Mouse (Mus musculus) myocyte (in vitro differentiated cells): ENCODE results near the gene Wdr34.

ENCODE experiments used
- CEBPB ChIP-seq: IDR thresholded peaks from 2 replicates; pipeline ENCODE4 v1.6.1; 2011; ENCODE audit warnings: mild to moderate bottlenecking, moderate library complexity; ENCODE audit not compliant: poor library complexity, insufficient read depth, severe bottlenecking
- E2F4 ChIP-seq: IDR thresholded peaks from one replicate; pipeline ENCODE4 v1.6.1; 2011; ENCODE audit warnings: mild to moderate bottlenecking, control low read depth, moderate library complexity; ENCODE audit not compliant: insufficient read depth
- MAX ChIP-seq: IDR thresholded peaks from one replicate; pipeline ENCODE4 v1.6.1; 2011; ENCODE audit warnings: low read depth, mild to moderate bottlenecking, control low read depth
- MYOD1 ChIP-seq, 3 experiments: IDR thresholded peaks; one replicate each; pipeline ENCODE4 v1.6.1; 2011; ENCODE audit warnings: control low read depth in 2 of 3, low read depth in 2 of 3, mild to moderate bottlenecking in 2 of 3, moderate library complexity in 1 of 3; ENCODE audit not compliant: insufficient read length in 2 of 3, control insufficient read depth in 1 of 3
- MYOG ChIP-seq, 3 experiments: IDR thresholded peaks; one replicate each; pipeline ENCODE4 v1.6.1; 2011; ENCODE audit warnings: control low read depth in 2 of 3, low read depth in 2 of 3, mild to moderate bottlenecking in 2 of 3; ENCODE audit not compliant: insufficient read length in 2 of 3, control insufficient read depth in 1 of 3, insufficient read depth in 1 of 3
- POLR2A ChIP-seq: IDR thresholded peaks from one replicate; pipeline ENCODE4 v1.6.1; 2011; ENCODE audit warnings: low read depth, mild to moderate bottlenecking, control low read depth, moderate library complexity; ENCODE audit not compliant: insufficient read length
- POLR2AphosphoS2 ChIP-seq: IDR thresholded peaks from one replicate; pipeline ENCODE4 v1.6.1; 2011; ENCODE audit warnings: low read depth, control low read depth; ENCODE audit not compliant: insufficient read length
- REST ChIP-seq: IDR thresholded peaks from one replicate; pipeline ENCODE4 v1.6.1; 2011; ENCODE audit warnings: mild to moderate bottlenecking, control low read depth, moderate library complexity; ENCODE audit not compliant: insufficient read depth, insufficient read length
- SRF ChIP-seq: IDR thresholded peaks from one replicate; pipeline ENCODE4 v1.6.1; 2011; ENCODE audit warnings: low read depth; ENCODE audit not compliant: control insufficient read depth, insufficient read length
- TCF12 ChIP-seq: IDR thresholded peaks from one replicate; pipeline ENCODE4 v1.6.1; 2011; ENCODE audit warnings: mild to moderate bottlenecking, control low read depth; ENCODE audit not compliant: poor library complexity, insufficient read depth, severe bottlenecking
- USF1 ChIP-seq: IDR thresholded peaks from one replicate; pipeline ENCODE4 v1.6.1; 2011; ENCODE audit warnings: low read depth, mild to moderate bottlenecking, control low read depth, moderate library complexity

DNA sequence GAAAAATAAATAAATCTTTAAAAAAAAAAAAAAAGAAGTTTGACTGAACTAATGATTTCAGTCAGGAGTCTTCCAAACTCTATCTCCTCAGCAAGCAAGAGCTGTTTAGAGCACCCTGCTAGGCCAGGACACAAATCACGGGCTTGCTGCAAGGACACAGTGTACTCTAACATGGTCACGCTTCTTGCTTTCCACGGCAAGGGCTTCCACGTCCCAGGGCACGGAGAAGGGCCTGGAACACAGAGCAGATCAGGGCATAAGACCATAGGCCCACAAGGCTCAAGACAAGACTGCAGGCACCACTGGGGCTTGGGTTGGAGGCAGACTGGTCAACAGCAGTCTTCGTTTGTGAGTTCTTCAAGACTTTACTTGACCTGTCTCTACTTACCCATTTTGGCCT, 1.6 kb downstream of the Wdr34 start:
- TF ChIP-seq E2F4 (no peak), POLR2A (no peak), MYOG (IDR thresholded peaks at IDR 0.05; ENCODE audit: control insufficient read depth in 1 of 3, insufficient read depth in 1 of 3, insufficient read length in 2 of 3, low read depth in 2 of 3) (no peak), MAX (no peak), POLR2AphosphoS2 (no peak), USF1 (no peak), CEBPB (no peak), MYOD1 (IDR thresholded peaks at IDR 0.05; ENCODE audit: control insufficient read depth in 1 of 3, insufficient read length in 2 of 3, low read depth in 2 of 3) (no peak), TCF12 (no peak), SRF (no peak), REST (no peak)
